Mouse (Mus musculus): ENCODE results near the gene Nap1l1. TPM values are rescaled to one million over a fixed set of nuclear protein-coding genes. Genes with fewer than 3 reads are reported as not detected.

Nap1l1 gene
- polyA plus RNA-seq, 1 experiment: 1,280 TPM

GRCm38 (mm10) chr10:111471166-111471565 lies 1.9 kb upstream of the Nap1l1 start:
- Histone ChIP-seq H3K27me3 (ENCODE audit: control insufficient read depth, insufficient read depth, low read length, poor library complexity, severe bottlenecking) (no peaks in the 10 kb centered on the region), H3K9ac (ENCODE audit: low read depth, poor library complexity, severe bottlenecking) (no peak overlapping the region), H3K27ac (ENCODE audit: insufficient read depth, low read length) (no peak overlapping the region), H3K36me3 (ENCODE audit: control insufficient read depth, insufficient read depth, low read length, poor library complexity, severe bottlenecking) (peaks cover 3% of the 10 kb centered on the region; the same call in 1 of the 2 replicates), H3K4me3 (ENCODE audit: low read depth, low read length) (no peak overlapping the region), H3K4me1 (ENCODE audit: control insufficient read depth, insufficient read depth, low read length) (no peaks in the 10 kb centered on the region), H3K9me3 (replicated peaks; ENCODE audit: control insufficient read depth, insufficient read depth, low read length, poor library complexity, severe bottlenecking) (no peaks in the 10 kb centered on the region)
- no peak for TF ChIP-seq POLR2A (IDR thresholded peaks at IDR 0.05; ENCODE audit: insufficient read depth, low read length)
- no peak for TF ChIP-seq CTCF (IDR thresholded peaks at IDR 0.05; ENCODE audit: low read depth, low read length)
- TF ChIP-seq EP300 (IDR thresholded peaks at IDR 0.05; ENCODE audit: insufficient read depth, low read depth, low read length): no peak

GRCm38 (mm10) chr10:111473511-111474371 lies 718 bp downstream of the Nap1l1 start:
- peaks cover 2% of the 10 kb centered on the region for H3K4me1 ChIP-seq (ENCODE audit: control insufficient read depth, insufficient read depth, low read length)

GRCm38 (mm10) chr10:111476301-111476700 lies 3.3 kb downstream of the Nap1l1 start:
- peaks cover 16% of the 10 kb centered on the region for H3K36me3 ChIP-seq (ENCODE audit: control insufficient read depth, insufficient read depth, low read length, poor library complexity, severe bottlenecking)
- H3K9ac ChIP-seq (ENCODE audit: low read depth, poor library complexity, severe bottlenecking): peak overlapping the region; percentile 56; the same call in 1 of the 2 replicates
- H3K4me3 ChIP-seq (ENCODE audit: low read depth, low read length): peak overlapping the region; percentile 50; the same call in 1 of the 2 replicates
- H3K4me1 ChIP-seq (ENCODE audit: control insufficient read depth, insufficient read depth, low read length): peaks cover 8% of the 10 kb centered on the region
- TF ChIP-seq POLR2A (IDR thresholded peaks at IDR 0.05; ENCODE audit: insufficient read depth, low read length) (no peak), CTCF (IDR thresholded peaks at IDR 0.05; ENCODE audit: low read depth, low read length) (no peak), EP300 (IDR thresholded peaks at IDR 0.05; ENCODE audit: insufficient read depth, low read depth, low read length) (no peak)
- no peaks in the 10 kb centered on the region for H3K9me3 ChIP-seq (replicated peaks; ENCODE audit: control insufficient read depth, insufficient read depth, low read length, poor library complexity, severe bottlenecking)
- H3K27ac ChIP-seq (ENCODE audit: insufficient read depth, low read length): no peak overlapping the region; the same call in 1 of the 2 replicates
- no peaks in the 10 kb centered on the region for H3K27me3 ChIP-seq (ENCODE audit: control insufficient read depth, insufficient read depth, low read length, poor library complexity, severe bottlenecking)

More at GRCm38 (mm10) chr10:111473511-111474371, 718 bp downstream of the Nap1l1 start:
- TF ChIP-seq CTCF (IDR thresholded peaks at IDR 0.05; ENCODE audit: low read depth, low read length): no peak
- TF ChIP-seq POLR2A (IDR thresholded peaks at IDR 0.05; ENCODE audit: insufficient read depth, low read length): no peak
- TF ChIP-seq EP300 (IDR thresholded peaks at IDR 0.05; ENCODE audit: insufficient read depth, low read depth, low read length): no peak
- peak overlapping the region; percentile 98 for H3K9ac ChIP-seq (ENCODE audit: low read depth, poor library complexity, severe bottlenecking)
- peak overlapping the region; percentile 45 for H3K27ac ChIP-seq (ENCODE audit: insufficient read depth, low read length)
- no peaks in the 10 kb centered on the region for H3K27me3 ChIP-seq (ENCODE audit: control insufficient read depth, insufficient read depth, low read length, poor library complexity, severe bottlenecking)
- no peaks in the 10 kb centered on the region for H3K9me3 ChIP-seq (replicated peaks; ENCODE audit: control insufficient read depth, insufficient read depth, low read length, poor library complexity, severe bottlenecking)
- H3K4me3 ChIP-seq (ENCODE audit: low read depth, low read length): peak overlapping the region; percentile 90
- peaks cover 9% of the 10 kb centered on the region for H3K36me3 ChIP-seq (ENCODE audit: control insufficient read depth, insufficient read depth, low read length, poor library complexity, severe bottlenecking)

- H3K4me3 ChIP-seq (ENCODE audit: low read depth, low read length): no peak overlapping the region
Measured at GRCm38 (mm10) chr10:111476989-111477510, 4.0 kb downstream of the Nap1l1 start.

GRCm38 (mm10) chr10:111479599-111479998 lies 6.6 kb downstream of the Nap1l1 start:
- TF ChIP-seq EP300 (IDR thresholded peaks at IDR 0.05; ENCODE audit: insufficient read depth, low read depth, low read length) (no peak), POLR2A (IDR thresholded peaks at IDR 0.05; ENCODE audit: insufficient read depth, low read length) (no peak)
- peaks cover 47% of the 10 kb centered on the region for H3K36me3 ChIP-seq (ENCODE audit: control insufficient read depth, insufficient read depth, low read length, poor library complexity, severe bottlenecking)
- H3K27me3 ChIP-seq (ENCODE audit: control insufficient read depth, insufficient read depth, low read length, poor library complexity, severe bottlenecking): no peaks in the 10 kb centered on the region
- H3K9ac ChIP-seq (ENCODE audit: low read depth, poor library complexity, severe bottlenecking): peak overlapping the region; percentile 27; the same call in 1 of the 2 replicates
- H3K4me3 ChIP-seq (ENCODE audit: low read depth, low read length): peak overlapping the region; percentile 33; the same call in 1 of the 2 replicates
- H3K27ac ChIP-seq (ENCODE audit: insufficient read depth, low read length): peak overlapping the region; percentile 9; the same call in 1 of the 2 replicates
- peaks cover 10% of the 10 kb centered on the region for H3K4me1 ChIP-seq (ENCODE audit: control insufficient read depth, insufficient read depth, low read length)
- no peaks in the 10 kb centered on the region for H3K9me3 ChIP-seq (replicated peaks; ENCODE audit: control insufficient read depth, insufficient read depth, low read length, poor library complexity, severe bottlenecking)

More at GRCm38 (mm10) chr10:111476989-111477510, 4.0 kb downstream of the Nap1l1 start:
- Histone ChIP-seq H3K27me3 (ENCODE audit: control insufficient read depth, insufficient read depth, low read length, poor library complexity, severe bottlenecking) (no peaks in the 10 kb centered on the region), H3K36me3 (ENCODE audit: control insufficient read depth, insufficient read depth, low read length, poor library complexity, severe bottlenecking) (peaks cover 23% of the 10 kb centered on the region), H3K9me3 (replicated peaks; ENCODE audit: control insufficient read depth, insufficient read depth, low read length, poor library complexity, severe bottlenecking) (no peaks in the 10 kb centered on the region), H3K9ac (ENCODE audit: low read depth, poor library complexity, severe bottlenecking) (peak overlapping the region; percentile 56), H3K27ac (ENCODE audit: insufficient read depth, low read length) (no peak overlapping the region), H3K4me1 (ENCODE audit: control insufficient read depth, insufficient read depth, low read length) (peaks cover 10% of the 10 kb centered on the region)
- no peak for TF ChIP-seq EP300 (IDR thresholded peaks at IDR 0.05; ENCODE audit: insufficient read depth, low read depth, low read length)

- no peak overlapping the region for H3K4me3 ChIP-seq (ENCODE audit: low read depth, low read length)
- no peak overlapping the region for H3K27ac ChIP-seq (ENCODE audit: insufficient read depth, low read length)
- H3K9ac ChIP-seq (ENCODE audit: low read depth, poor library complexity, severe bottlenecking): no peak overlapping the region
- H3K27me3 ChIP-seq (ENCODE audit: control insufficient read depth, insufficient read depth, low read length, poor library complexity, severe bottlenecking): no peaks in the 10 kb centered on the region
- H3K9me3 ChIP-seq (replicated peaks; ENCODE audit: control insufficient read depth, insufficient read depth, low read length, poor library complexity, severe bottlenecking): no peaks in the 10 kb centered on the region
- TF ChIP-seq CTCF (IDR thresholded peaks at IDR 0.05; ENCODE audit: low read depth, low read length) (no peak), POLR2A (IDR thresholded peaks at IDR 0.05; ENCODE audit: insufficient read depth, low read length) (no peak), EP300 (IDR thresholded peaks at IDR 0.05; ENCODE audit: insufficient read depth, low read depth, low read length) (no peak)
- H3K4me1 ChIP-seq (ENCODE audit: control insufficient read depth, insufficient read depth, low read length): peaks cover 9% of the 10 kb centered on the region
- H3K36me3 ChIP-seq (ENCODE audit: control insufficient read depth, insufficient read depth, low read length, poor library complexity, severe bottlenecking): peaks cover 68% of the 10 kb centered on the region
Measured at GRCm38 (mm10) chr10:111482654-111483053, 9.6 kb downstream of the Nap1l1 start.
